Mouse (Mus musculus): ENCODE measurements around the gene Fcnb.

- TF ChIP-seq EP300 (IDR thresholded peaks at IDR 0.05; ENCODE audit: low read depth), result peak; percentile 56; the same call in 1 of the 2 replicates
- no peak for TF ChIP-seq CTCF (IDR thresholded peaks at IDR 0.05; ENCODE audit: low read depth)
Measured at GRCm38 (mm10) chr2:28100796-28101483, 16.3 kb upstream of the Fcnb start.
